Comparison of ENCODE assay signal across 8 mouse cellular contexts in genomic region chr12:54060732-54061131, GRCm38 (mm10).
DNase-seq lines count a peak whose midpoint lies in the region; ATAC-seq lines count a peak whose summit lies in the region.

No protein-coding gene starts in this region.

- ATAC-seq in forebrain, embryonic 11.5 days (replicated peaks; ENCODE audit: low FRiP score), result no peak
- no peak for ATAC-seq in monocyte, adult 5-6 weeks (replicated peaks; ENCODE audit: insufficient number of reproducible peaks, low FRiP score, low TSS enrichment, poor library complexity, severe bottlenecking)

- WGBS in forebrain, embryonic 11.5 days, result 17% methylated on average over 8 of the region's 8 CpGs
- 19% methylated on average over 8 of the region's 8 CpGs for WGBS in hindbrain, embryonic 10.5 days

- no peaks in the 10 kb centered on the region; the same call in 1 of the 2 replicates for H3K36me3 ChIP-seq in forebrain, embryonic 11.5 days (ENCODE audit: control insufficient read depth, insufficient read depth, low read length)
- H3K36me3 ChIP-seq in hindbrain, embryonic 10.5 days, result no peaks in the 10 kb centered on the region

- peak; percentile 71 for DNase-seq in ES-CJ7 (ENCODE audit: low read depth, low spot score)
- peak; percentile 81 to 86 for DNase-seq in adrenal gland, postnatal 36 days
- DNase-seq in forebrain, embryonic 11.5 days (ENCODE audit: low spot score), result peak; percentile 91
- DNase-seq in hindbrain, embryonic 10.5 days (ENCODE audit: low spot score), result peak; percentile 86
- peak; percentile 66 to 81 for DNase-seq in layer of hippocampus, adult 8-10 months (ENCODE audit: low spot score in 2 of 2)
- peak; percentile 68 to 81 for DNase-seq in lung, postnatal 4 days
- peak; percentile 85 to 90 for DNase-seq in right cerebral cortex, postnatal 10 days (ENCODE audit: low spot score in 2 of 2)

- no peaks in the 10 kb centered on the region for H3K9me3 ChIP-seq in forebrain, embryonic 11.5 days (ENCODE audit: control insufficient read depth, low read length)
- H3K9me3 ChIP-seq in hindbrain, embryonic 10.5 days, result no peaks in the 10 kb centered on the region

- no peak overlapping the region for H3K9ac ChIP-seq in forebrain, embryonic 11.5 days (ENCODE audit: low read length)

- 0 out of 2 replicates have a peak, but pooled peaks cover 3% of the 10 kb centered on the region for H3K4me1 ChIP-seq in forebrain, embryonic 11.5 days (replicated peaks; ENCODE audit: control insufficient read depth, insufficient read depth, low read length)
- H3K4me1 ChIP-seq in hindbrain, embryonic 10.5 days (replicated peaks), result peaks cover 32% of the 10 kb centered on the region

- H3K4me2 ChIP-seq in forebrain, embryonic 11.5 days (ENCODE audit: low read depth, low read length, severe bottlenecking), result no peak overlapping the region

- H3K27ac ChIP-seq in forebrain, embryonic 11.5 days (ENCODE audit: low read depth, low read length), result no peak overlapping the region
- H3K27ac ChIP-seq in hindbrain, embryonic 10.5 days, result no peak overlapping the region

- no peak overlapping the region for H3K4me3 ChIP-seq in forebrain, embryonic 11.5 days (ENCODE audit: low read depth, low read length)
- no peak overlapping the region for H3K4me3 ChIP-seq in hindbrain, embryonic 10.5 days

- H3K27me3 ChIP-seq in forebrain, embryonic 11.5 days (ENCODE audit: control insufficient read depth, insufficient read depth, low read length), result no peaks in the 10 kb centered on the region; the same call in 1 of the 2 replicates
- peaks cover 8% of the 10 kb centered on the region; the same call in 1 of the 2 replicates for H3K27me3 ChIP-seq in hindbrain, embryonic 10.5 days (ENCODE audit: insufficient read depth, poor library complexity, severe bottlenecking)
